Mouse (Mus musculus) midbrain, postnatal 0 days (tissue): ENCODE measurements around the gene Ppp1r13b. TPM values are rescaled to one million over a fixed set of nuclear protein-coding genes. Genes with fewer than 3 reads are reported as not detected.
A peak's percentile ranks its signal among the peaks of the same experiment; 100 is the strongest.

Experiments used
- ATAC-seq: fragments of 200-750 bp; cut with Nextera tagmentation; 2 replicates; pipeline ENCODE4 v1.8.0; 2017; ENCODE audit warnings: moderate number of reproducible peaks, mild to moderate bottlenecking, moderate TSS enrichment, moderate library complexity; ENCODE audit not compliant: low FRiP score
- DNase-seq: peaks from one replicate; pipeline ENCODE4 v3.0.0-alpha.2; 2015; ENCODE audit warnings: low spot score
- H3K27ac ChIP-seq: fragments of 300-500 bp; sonication (generic); 2 replicates; pipeline ENCODE4 v1.5.1; 2014; ENCODE audit warnings: low read depth, mild to moderate bottlenecking, low read length, mixed read lengths
- H3K27me3 ChIP-seq: fragments of 300-500 bp; sonication (generic); 2 replicates; pipeline ENCODE4 v1.6.1; 2014; ENCODE audit warnings: low read length, control low read depth, mixed read lengths; ENCODE audit not compliant: insufficient read depth
- H3K36me3 ChIP-seq: fragments of 300-500 bp; sonication (generic); 2 replicates; pipeline ENCODE4 v1.6.1; 2014; ENCODE audit warnings: low read length, control low read depth, mixed read lengths; ENCODE audit not compliant: insufficient read depth
- H3K4me1 ChIP-seq: fragments of 300-500 bp; sonication (generic); 2 replicates; pipeline ENCODE4 v1.6.1; 2014; ENCODE audit warnings: mild to moderate bottlenecking, control low read depth, antibody characterized with exemption, low read length, mixed read lengths; ENCODE audit not compliant: insufficient read depth
- H3K4me2 ChIP-seq: fragments of 300-500 bp; sonication (generic); 2 replicates; pipeline ENCODE4 v1.6.1; 2014; ENCODE audit warnings: low read depth, mild to moderate bottlenecking, low read length, mixed read lengths; ENCODE audit not compliant: poor library complexity, severe bottlenecking
- H3K4me3 ChIP-seq: fragments of 300-500 bp; sonication (generic); 2 replicates; pipeline ENCODE4 v1.5.1; 2014; ENCODE audit warnings: low read depth, mild to moderate bottlenecking, low read length, moderate library complexity
- H3K9ac ChIP-seq: fragments of 300-500 bp; sonication (generic); replicated peaks from 2 replicates; pipeline ENCODE4 v1.6.1; 2014; ENCODE audit warnings: mild to moderate bottlenecking, low read length, moderate library complexity, mixed read lengths; ENCODE audit not compliant: poor library complexity, severe bottlenecking
- H3K9me3 ChIP-seq: fragments of 300-500 bp; sonication (generic); 2 replicates; pipeline ENCODE4 v1.6.1; 2016; ENCODE audit warnings: low read length, control low read depth
- CTCF ChIP-seq: IDR thresholded peaks from 2 replicates; pipeline ENCODE4 v1.5.1; 2016; ENCODE audit warnings: antibody characterized with exemption, mild to moderate bottlenecking
- WGBS: fragments of 180-500 bp; shearing (Covaris S2); extraction: QIAGEN DNeasy Blood & Tissue Kit; methylation state at CpG from one replicate; pipeline ENCODE4 v1.1.7; 2014; 5-methylcytosine and 5-hydroxymethylcytosine counted together
- polyA plus RNA-seq: library from polyadenylated mRNA; unstranded; fragments of >200 nt; fragmentation: Nextera tagmentation; extraction: Ambion mirVana; gene quantifications from 2 replicates; pipeline ENCODE4 v1.2.1, GENCODE M21; 2015
- total RNA-seq: library from RNA; depleted of rRNA; stranded (reverse); fragments of >200 nt; gene quantifications from 2 replicates; pipeline ENCODE4 v1.2.3, GENCODE M21; 2014

The Ppp1r13b gene
- total and polyA plus RNA-seq, 2 experiments from 2014 or later: 47.0 to 79.3 TPM

DNA sequence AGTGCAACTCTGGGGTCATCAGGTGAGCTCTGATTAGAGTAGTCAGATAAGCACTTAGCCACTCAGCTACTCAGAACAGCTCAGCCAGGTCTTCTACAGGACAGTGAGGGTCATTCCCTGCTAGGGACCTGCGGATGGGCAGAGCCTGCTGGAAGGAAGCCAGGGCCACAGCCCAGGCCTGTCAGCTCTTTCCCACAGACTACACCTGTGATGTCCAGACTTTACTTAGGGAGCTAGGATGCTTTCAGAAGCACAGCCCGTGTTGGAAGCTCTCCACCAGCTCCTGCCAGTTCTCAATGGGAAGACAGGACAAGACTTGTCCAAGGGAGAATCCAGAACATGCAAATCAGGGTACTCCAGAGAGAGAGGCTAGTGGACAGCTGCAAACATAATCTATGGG, 26.1 kb upstream of the Ppp1r13b start:
- no peaks in the 10 kb centered on the region for H3K36me3 ChIP-seq
- TF ChIP-seq CTCF: no peak
- no peak overlapping the region for H3K9ac ChIP-seq
- no peak for ATAC-seq
- no peak overlapping the region for H3K4me2 ChIP-seq
- H3K9me3 ChIP-seq: no peaks in the 10 kb centered on the region
- H3K4me1 ChIP-seq: no peaks in the 10 kb centered on the region
- no peak for DNase-seq
- H3K4me3 ChIP-seq: no peak overlapping the region
- 78% methylated on average over 2 of the region's 2 CpGs for WGBS
- no peaks in the 10 kb centered on the region for H3K27me3 ChIP-seq
- H3K27ac ChIP-seq: no peak overlapping the region

DNA sequence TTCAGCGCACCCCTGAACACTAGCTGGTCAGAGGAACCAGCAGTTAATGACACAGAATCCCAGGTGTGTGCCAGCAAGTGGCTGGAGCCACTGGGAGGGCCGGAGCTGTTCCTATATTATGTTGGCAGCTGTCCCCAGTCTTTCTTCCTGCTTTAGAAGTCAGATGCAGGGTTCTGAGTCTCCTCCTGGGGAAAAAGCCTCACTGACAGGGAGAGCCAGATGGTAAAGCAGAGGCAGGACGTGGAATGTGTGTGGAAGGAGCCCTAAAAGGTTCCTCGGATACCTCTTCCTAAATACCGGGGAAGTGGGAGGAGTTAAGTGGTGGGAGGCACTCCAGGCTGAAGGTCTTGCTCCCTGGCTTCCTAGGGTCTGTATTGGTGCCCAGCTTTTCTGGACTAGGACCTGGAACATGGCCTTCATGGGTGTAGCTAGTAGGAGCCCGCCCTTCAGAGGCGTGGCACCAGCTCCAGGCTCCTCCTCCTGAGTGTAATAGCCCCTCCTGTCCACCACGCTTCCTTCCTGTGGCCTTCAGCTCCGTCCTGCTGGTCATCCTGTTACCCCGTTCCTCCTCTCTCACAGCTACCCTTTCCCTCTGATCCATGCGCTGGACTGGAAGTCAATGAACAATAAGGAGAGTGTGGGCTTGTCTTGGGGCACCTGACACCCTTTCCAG, 25.3 kb upstream of the Ppp1r13b start:
- ATAC-seq (no peak), DNase-seq (no peak)
- no peak overlapping the region for H3K9ac ChIP-seq
- no peak overlapping the region for H3K27ac ChIP-seq
- no peaks in the 10 kb centered on the region for H3K4me1 ChIP-seq
- no peaks in the 10 kb centered on the region for H3K27me3 ChIP-seq
- no peaks in the 10 kb centered on the region for H3K9me3 ChIP-seq
- H3K4me3 ChIP-seq: no peak overlapping the region
- no peak overlapping the region for H3K4me2 ChIP-seq
- no peaks in the 10 kb centered on the region for H3K36me3 ChIP-seq
- WGBS: 66% methylated on average over 11 of the region's 11 CpGs
- no peak for TF ChIP-seq CTCF

DNA sequence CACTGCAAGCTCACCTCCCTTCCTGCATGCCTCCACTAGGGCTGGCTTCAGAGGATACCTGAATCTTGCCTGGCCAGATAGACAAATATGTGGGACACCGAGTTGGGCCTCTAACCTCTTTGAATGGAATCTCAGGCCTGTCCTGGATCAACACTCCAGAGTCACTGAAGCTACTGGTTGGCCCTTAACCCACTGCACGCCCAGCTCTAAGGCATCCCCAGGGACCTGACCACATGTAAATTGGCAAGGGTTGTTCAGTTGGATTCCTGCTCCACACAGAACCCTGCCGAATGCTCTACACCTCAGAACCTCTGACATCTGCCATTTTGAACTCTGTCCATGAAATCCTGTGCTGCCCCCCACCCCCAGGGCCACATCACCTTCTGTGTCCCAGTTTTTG, 24.6 kb upstream of the Ppp1r13b start:
- no peak overlapping the region for H3K4me2 ChIP-seq
- ATAC-seq: no peak
- H3K4me1 ChIP-seq: no peaks in the 10 kb centered on the region

DNA sequence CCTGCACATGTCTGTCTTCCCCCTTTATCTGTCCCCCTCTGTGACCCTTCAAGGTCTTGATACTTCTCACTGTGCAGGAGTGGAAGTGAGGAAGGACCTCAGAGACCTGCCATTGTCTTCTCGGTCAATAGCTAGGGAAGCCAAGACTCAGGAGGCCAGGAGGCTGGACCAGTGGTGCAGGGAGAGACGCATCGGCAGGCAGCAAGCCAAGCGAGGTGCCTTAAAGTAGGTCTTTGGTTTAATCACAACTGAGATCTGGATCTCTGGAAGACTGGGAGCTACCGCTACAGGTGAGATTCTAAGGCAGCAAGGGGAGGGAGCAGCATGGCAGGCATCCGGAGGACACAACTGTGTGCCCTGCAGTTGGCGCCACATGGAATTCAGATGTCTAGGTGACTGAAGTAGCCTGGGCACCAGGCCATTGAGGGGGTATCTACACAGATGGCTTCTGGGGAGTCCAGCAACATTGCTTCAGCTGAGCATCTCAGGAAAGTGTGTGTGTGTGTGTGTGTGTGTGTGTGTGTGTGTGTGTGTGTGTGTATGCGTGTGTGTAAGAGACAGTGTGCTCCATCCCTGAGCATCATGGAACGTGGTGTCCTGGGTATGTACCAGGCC, 23.6 kb upstream of the Ppp1r13b start:
- Histone ChIP-seq H3K9ac (no peak overlapping the region), H3K4me2 (no peak overlapping the region), H3K4me1 (no peaks in the 10 kb centered on the region), H3K27me3 (no peaks in the 10 kb centered on the region), H3K4me3 (no peak overlapping the region), H3K27ac (no peak overlapping the region), H3K36me3 (no peaks in the 10 kb centered on the region), H3K9me3 (no peaks in the 10 kb centered on the region)
- no peak for TF ChIP-seq CTCF
- WGBS: 85% methylated on average over 9 of the region's 9 CpGs
- no peak for ATAC-seq
- DNase-seq: no peak

More for the DNA sequence above, 24.6 kb upstream of the Ppp1r13b start:
- WGBS: 80% methylated on average over 3 of the region's 3 CpGs
- no peak overlapping the region for H3K9ac ChIP-seq
- no peaks in the 10 kb centered on the region for H3K36me3 ChIP-seq
- H3K27me3 ChIP-seq: no peaks in the 10 kb centered on the region
- DNase-seq: no peak
- H3K9me3 ChIP-seq: no peaks in the 10 kb centered on the region
- no peak overlapping the region for H3K4me3 ChIP-seq
- no peak overlapping the region for H3K27ac ChIP-seq
- no peak for TF ChIP-seq CTCF

DNA sequence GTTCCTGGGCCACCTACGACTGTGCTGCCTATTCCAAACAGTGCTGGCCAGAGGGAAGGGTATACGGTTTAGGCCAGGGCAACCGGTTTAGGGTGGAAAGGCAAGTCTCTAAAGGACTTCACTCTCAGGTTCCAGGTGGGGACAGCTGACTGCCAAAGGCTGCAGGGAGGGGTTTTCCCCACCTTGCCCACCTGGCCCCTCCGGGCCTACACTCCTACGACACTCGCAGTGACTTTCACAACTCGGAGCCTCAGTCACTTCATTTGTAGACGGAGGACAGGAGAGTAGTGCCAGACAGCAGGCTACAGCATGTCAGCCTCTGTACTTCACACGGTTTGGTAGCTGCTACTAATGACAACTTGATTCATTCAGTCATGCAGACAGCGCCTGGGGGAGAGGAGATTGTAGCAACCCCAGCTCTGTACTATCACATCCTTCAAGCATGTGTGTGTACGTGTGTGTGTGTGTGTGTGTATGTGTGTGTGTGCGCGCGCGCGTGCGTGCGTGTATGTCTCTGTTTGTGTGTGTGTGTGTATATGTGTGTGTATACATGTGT, 20.6 kb upstream of the Ppp1r13b start:
- 88% methylated on average over 18 of the region's 18 CpGs for WGBS
- Histone ChIP-seq H3K4me3 (no peak overlapping the region), H3K9ac (no peak overlapping the region), H3K4me1 (no peaks in the 10 kb centered on the region), H3K36me3 (no peaks in the 10 kb centered on the region), H3K9me3 (no peaks in the 10 kb centered on the region), H3K4me2 (no peak overlapping the region), H3K27me3 (no peaks in the 10 kb centered on the region), H3K27ac (no peak overlapping the region)
- no peak for TF ChIP-seq CTCF
- no peak for ATAC-seq
- DNase-seq: no peak

DNA sequence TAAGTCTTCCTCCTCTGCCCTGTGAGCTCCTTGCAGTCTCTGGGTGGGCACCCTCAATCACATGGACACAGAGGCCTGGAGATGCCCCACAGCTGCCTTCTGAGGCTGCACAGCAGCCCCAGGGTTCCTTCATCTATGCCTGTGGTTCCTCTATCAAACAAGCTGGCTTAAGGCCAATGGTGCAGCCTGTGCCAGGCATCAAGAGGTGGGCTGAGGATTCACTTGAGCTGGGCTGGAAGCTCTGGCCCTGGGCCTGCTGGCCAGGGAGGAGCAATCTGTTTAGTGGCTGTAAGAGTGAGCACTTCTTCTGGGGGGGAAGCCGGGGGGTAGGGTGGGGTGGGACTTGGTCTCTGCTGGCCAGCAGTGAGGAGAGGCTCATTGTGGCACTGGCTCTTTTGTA, 19.4 kb upstream of the Ppp1r13b start:
- ATAC-seq (no peak), DNase-seq (peak; percentile 81)
- Histone ChIP-seq H3K36me3 (no peaks in the 10 kb centered on the region), H3K4me2 (no peak overlapping the region), H3K9me3 (no peaks in the 10 kb centered on the region), H3K9ac (no peak overlapping the region), H3K27me3 (no peaks in the 10 kb centered on the region), H3K4me1 (no peaks in the 10 kb centered on the region), H3K4me3 (no peak overlapping the region), H3K27ac (no peak overlapping the region)
- no peak for TF ChIP-seq CTCF
- WGBS: 54% methylated on average over 1 of the region's 1 CpGs
